Mouse (Mus musculus) forebrain, embryonic 14.5 days (tissue): ENCODE data around the gene Rbm18. TPM values are rescaled to one million over a fixed set of nuclear protein-coding genes. Genes with fewer than 3 reads are reported as not detected.

Source experiments
- ATAC-seq: fragments of 200-750 bp; cut with Nextera tagmentation; 2 replicates; pipeline ENCODE4 v1.8.0; 2017; ENCODE audit warnings: mild to moderate bottlenecking, moderate library complexity
- DNase-seq: peaks from one replicate; pipeline ENCODE4 v3.0.0-alpha.2; 2015; ENCODE audit warnings: low spot score
- H3K27ac ChIP-seq: fragments of 300-500 bp; sonication (generic); 2 replicates; pipeline ENCODE4 v1.5.1; 2014; ENCODE audit warnings: low read depth, mild to moderate bottlenecking, control low read depth, low read length, moderate library complexity
- H3K27me3 ChIP-seq: fragments of 300-500 bp; sonication (generic); replicated peaks from 2 replicates; pipeline ENCODE4 v1.6.1; 2014; ENCODE audit warnings: low read length, control low read depth, mixed read lengths; ENCODE audit not compliant: control insufficient read depth, insufficient read depth
- H3K36me3 ChIP-seq: fragments of 300-500 bp; sonication (generic); 2 replicates; pipeline ENCODE4 v1.6.1; 2014; ENCODE audit warnings: low read length, control low read depth; ENCODE audit not compliant: control insufficient read depth, insufficient read depth
- H3K4me1 ChIP-seq: fragments of 300-500 bp; sonication (generic); 2 replicates; pipeline ENCODE4 v1.6.1; 2014; ENCODE audit warnings: antibody characterized with exemption, low read length, control low read depth; ENCODE audit not compliant: control insufficient read depth, insufficient read depth
- H3K4me2 ChIP-seq: fragments of 300-500 bp; sonication (generic); 2 replicates; pipeline ENCODE4 v1.6.1; 2014; ENCODE audit warnings: mild to moderate bottlenecking, control low read depth, low read length
- H3K4me3 ChIP-seq: fragments of 300-500 bp; sonication (generic); 2 replicates; pipeline ENCODE4 v1.5.1; 2014; ENCODE audit warnings: low read depth, low read length, control low read depth
- H3K9ac ChIP-seq: fragments of 300-500 bp; sonication (generic); 2 replicates; pipeline ENCODE4 v1.6.1; 2014; ENCODE audit warnings: mild to moderate bottlenecking, low read length, control low read depth, moderate library complexity
- H3K9me3 ChIP-seq: fragments of 300-500 bp; sonication (generic); replicated peaks from 2 replicates; pipeline ENCODE4 v1.6.1; 2016; ENCODE audit warnings: low read length, control low read depth, mixed read lengths; ENCODE audit not compliant: control insufficient read depth
- WGBS: fragments of 180-500 bp; shearing (Covaris S2); extraction: QIAGEN DNeasy Blood & Tissue Kit; methylation state at CpG from one replicate; pipeline ENCODE4 v1.1.7; 2014; 5-methylcytosine and 5-hydroxymethylcytosine counted together
- polyA plus RNA-seq: library from polyadenylated mRNA; unstranded; fragments of >200 nt; fragmentation: Nextera tagmentation; extraction: Ambion mirVana; gene quantifications from 2 replicates; pipeline ENCODE4 v1.2.1, GENCODE M21; 2014

The Rbm18 gene
- polyA plus RNA-seq, 1 experiment from 2014 or later = 166 TPM

DNA sequence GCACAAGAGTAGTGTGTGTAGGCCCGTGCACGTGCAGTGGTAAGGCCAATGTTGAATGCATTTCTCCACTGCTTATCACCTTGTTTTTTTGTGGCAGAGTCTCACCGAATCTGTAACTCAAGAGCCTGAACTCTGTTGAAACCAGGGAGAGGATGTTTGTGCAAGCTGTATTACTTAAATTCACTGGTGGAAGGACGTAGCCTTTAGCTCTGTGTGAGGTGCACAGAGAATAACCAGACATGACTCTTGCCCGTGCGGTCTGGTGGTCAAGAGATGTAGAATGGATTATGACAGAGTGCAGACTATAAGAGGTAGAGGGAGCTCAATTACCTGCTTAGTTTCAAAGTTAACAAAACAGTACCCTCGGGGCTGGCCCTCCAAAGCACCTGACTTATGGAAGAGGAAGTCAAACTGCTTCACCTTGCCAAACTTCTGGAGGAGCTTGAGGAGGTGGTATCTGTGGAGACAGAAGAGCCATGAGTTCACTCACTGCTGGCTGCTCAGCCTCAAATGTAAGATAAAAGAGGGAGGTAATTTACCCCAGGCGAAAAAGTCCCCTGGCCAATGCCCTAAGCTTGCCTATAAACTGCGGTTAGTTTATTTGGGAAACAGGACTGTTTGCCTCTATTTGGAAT lies 9.7 kb downstream of the Rbm18 start:
- Histone ChIP-seq H3K4me3 (no peak overlapping the region), H3K9me3 (no peaks in the 10 kb centered on the region), H3K27ac (no peak overlapping the region), H3K4me2 (no peak overlapping the region), H3K27me3 (no peaks in the 10 kb centered on the region), H3K36me3 (peaks cover 81% of the 10 kb centered on the region), H3K4me1 (no peaks in the 10 kb centered on the region), H3K9ac (no peak overlapping the region)
- ATAC-seq = no peak
- no peak for DNase-seq
- 95% methylated on average over 9 of the region's 9 CpGs for WGBS

DNA sequence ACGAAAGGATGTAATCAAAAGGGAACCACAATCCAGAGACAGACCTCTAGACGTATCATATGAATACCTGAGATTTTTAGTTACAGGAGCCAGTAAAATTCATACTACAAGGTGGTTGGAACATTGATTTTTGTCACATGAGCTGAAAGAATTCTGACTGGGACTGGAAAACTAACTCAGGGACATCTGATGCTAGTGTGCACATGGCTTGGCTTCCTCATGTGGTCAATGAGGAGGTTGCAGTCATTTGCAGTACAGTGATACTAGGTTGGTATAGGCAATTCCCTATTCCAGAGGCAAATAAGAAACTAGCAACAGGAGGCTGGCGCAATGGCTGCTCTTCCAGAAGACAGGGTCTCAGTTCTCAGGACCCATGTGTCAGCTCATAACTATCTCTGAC lies 23.9 kb downstream of the Rbm18 start:
- ATAC-seq (no peak), DNase-seq (no peak)
- no peak overlapping the region for H3K4me2 ChIP-seq
- H3K36me3 ChIP-seq = peaks cover 23% of the 10 kb centered on the region
- WGBS = 82% methylated on average over 3 of the region's 3 CpGs
- no peak overlapping the region for H3K9ac ChIP-seq
- no peaks in the 10 kb centered on the region for H3K9me3 ChIP-seq
- no peak overlapping the region for H3K27ac ChIP-seq
- H3K4me3 ChIP-seq = no peak overlapping the region
- no peaks in the 10 kb centered on the region for H3K4me1 ChIP-seq
- peaks cover 20% of the 10 kb centered on the region for H3K27me3 ChIP-seq

- H3K27ac ChIP-seq = no peak overlapping the region
- ATAC-seq = no peak
- no peak overlapping the region for H3K9ac ChIP-seq
- H3K4me3 ChIP-seq = no peak overlapping the region
- H3K4me2 ChIP-seq = no peak overlapping the region
- peaks cover 57% of the 10 kb centered on the region for H3K27me3 ChIP-seq
- WGBS = 9% methylated on average over 7 of the region's 7 CpGs
- DNase-seq = no peak
- no peaks in the 10 kb centered on the region for H3K9me3 ChIP-seq
- no peaks in the 10 kb centered on the region for H3K36me3 ChIP-seq
- peaks cover 5% of the 10 kb centered on the region; the same call in 1 of the 2 replicates for H3K4me1 ChIP-seq
Measured at GRCm38 (mm10) chr2:36108615-36109014, 28.0 kb downstream of the Rbm18 start.

DNA sequence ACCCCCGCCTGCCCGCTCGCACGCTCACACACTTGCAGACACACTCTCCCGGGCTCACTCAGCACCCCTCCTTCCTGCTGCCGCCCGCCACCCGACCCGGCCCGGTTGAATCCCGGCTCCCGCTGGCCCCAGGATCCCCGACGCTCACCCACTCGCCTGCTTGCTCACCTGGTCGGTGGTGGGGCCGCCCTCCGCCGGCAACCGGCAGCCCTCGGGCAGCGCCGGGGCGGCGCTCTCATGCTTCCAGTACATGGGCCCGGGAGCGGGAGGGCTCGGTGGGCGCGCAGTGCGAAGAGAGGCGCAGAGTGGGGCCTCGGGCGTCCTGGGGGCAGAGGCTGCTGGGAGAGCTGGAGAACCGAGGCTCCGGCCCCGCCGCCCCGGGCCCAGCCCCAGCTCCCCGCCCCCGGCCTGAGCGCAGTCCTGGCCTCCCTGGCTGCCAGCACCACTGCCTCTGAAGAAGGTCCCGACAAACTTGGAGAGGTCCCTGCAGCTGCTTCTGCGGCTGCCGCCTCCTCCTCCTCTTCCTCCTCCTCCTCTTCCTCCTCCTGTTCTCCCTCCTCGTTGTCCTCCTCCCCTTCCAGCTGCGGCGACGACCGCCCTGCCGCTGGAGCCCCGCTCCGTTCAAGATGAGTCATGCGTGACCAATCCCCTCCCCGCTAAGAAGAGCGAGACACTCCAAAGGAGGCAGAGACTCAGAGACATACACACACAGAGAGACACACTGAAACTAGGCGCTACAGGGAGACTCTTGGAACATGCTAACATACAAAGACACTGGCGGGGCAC lies 31.4 kb downstream of the Rbm18 start, which contains the start of gene Lhx6:
Gene Lhx6 (minus strand): TSS at position 453 of the 786 bp plus-strand sequence.
- peak; percentile 47 for ATAC-seq
- Histone ChIP-seq H3K9me3 (no peaks in the 10 kb centered on the region), H3K36me3 (no peaks in the 10 kb centered on the region), H3K27me3 (peaks cover 79% of the 10 kb centered on the region), H3K9ac (peak within 1 kb of the TSS; percentile 64), H3K27ac (peak within 1 kb of the TSS; percentile 91), H3K4me1 (peaks cover 5% of the 10 kb centered on the region; the same call in 1 of the 2 replicates), H3K4me3 (peak within 1 kb of the TSS; percentile 36), H3K4me2 (peak within 1 kb of the TSS; percentile 52)
- DNase-seq = no peak
- WGBS = under 1% methylated on average over 43 of the region's 58 CpGs

- ATAC-seq = peak; percentile 64
- DNase-seq = peak; percentile 56
- H3K4me2 ChIP-seq = peak overlapping the region; percentile 52
- no peaks in the 10 kb centered on the region for H3K36me3 ChIP-seq
- peaks cover 5% of the 10 kb centered on the region; the same call in 1 of the 2 replicates for H3K4me1 ChIP-seq
- peak overlapping the region; percentile 64 for H3K9ac ChIP-seq
- H3K27ac ChIP-seq = peak overlapping the region; percentile 91
- H3K27me3 ChIP-seq = peaks cover 80% of the 10 kb centered on the region
- H3K9me3 ChIP-seq = no peaks in the 10 kb centered on the region
- peak overlapping the region; percentile 36 for H3K4me3 ChIP-seq
- 0% methylated on average over 31 of the region's 32 CpGs for whole genome bisulfite sequencing
Measured at GRCm38 (mm10) chr2:36104436-36104955, 32.1 kb downstream of the Rbm18 start.

DNA sequence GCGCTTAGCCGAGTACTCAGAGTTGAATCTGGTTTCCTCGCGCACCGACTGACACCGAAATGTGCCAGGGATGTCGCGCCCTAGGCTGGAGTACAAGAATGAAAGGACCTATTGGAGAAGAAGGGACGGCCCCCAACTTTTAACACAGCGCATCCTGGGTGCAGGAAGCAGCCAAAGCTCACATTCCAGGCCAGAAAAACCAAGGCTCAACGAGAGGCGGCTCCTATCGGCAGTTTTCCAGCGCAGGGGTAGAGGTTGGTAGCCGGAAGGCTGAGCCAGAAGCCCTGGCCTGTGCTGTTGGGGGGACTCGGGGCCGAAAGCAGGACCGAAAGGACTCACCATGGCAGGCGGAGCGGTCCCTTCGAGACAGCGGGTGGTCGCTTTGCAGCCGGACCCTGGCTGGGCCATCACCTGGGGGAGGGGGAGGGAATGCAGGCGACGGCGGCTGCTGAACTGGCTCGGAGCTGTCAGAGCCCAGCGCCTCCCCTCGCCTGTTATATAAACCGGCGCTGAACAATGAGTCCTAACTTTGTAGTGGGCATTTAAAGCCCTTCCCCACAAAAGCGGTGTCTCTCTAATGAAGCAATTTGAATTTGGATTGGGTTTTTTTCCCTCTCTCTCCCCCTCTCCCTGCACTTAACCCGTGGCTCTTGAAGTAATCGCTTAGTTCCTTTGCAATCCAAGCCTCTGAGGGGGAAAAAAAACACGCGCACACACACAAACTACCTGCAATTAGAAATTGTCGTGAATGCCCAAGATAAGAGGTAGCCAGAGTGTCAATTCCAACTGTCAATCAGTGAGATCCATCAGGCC lies 32.8 kb downstream of the Rbm18 start:
- Histone ChIP-seq H3K9me3 (no peaks in the 10 kb centered on the region), H3K36me3 (no peaks in the 10 kb centered on the region), H3K4me3 (peak overlapping the region; percentile 36), H3K9ac (peak overlapping the region; percentile 64), H3K4me1 (peaks cover 5% of the 10 kb centered on the region; the same call in 1 of the 2 replicates), H3K4me2 (peak overlapping the region; percentile 52), H3K27me3 (peaks cover 82% of the 10 kb centered on the region), H3K27ac (peak overlapping the region; percentile 91)
- ATAC-seq (peak; percentile 56), DNase-seq (peak; percentile 69)
- WGBS = under 1% methylated on average over 38 of the region's 38 CpGs

DNA sequence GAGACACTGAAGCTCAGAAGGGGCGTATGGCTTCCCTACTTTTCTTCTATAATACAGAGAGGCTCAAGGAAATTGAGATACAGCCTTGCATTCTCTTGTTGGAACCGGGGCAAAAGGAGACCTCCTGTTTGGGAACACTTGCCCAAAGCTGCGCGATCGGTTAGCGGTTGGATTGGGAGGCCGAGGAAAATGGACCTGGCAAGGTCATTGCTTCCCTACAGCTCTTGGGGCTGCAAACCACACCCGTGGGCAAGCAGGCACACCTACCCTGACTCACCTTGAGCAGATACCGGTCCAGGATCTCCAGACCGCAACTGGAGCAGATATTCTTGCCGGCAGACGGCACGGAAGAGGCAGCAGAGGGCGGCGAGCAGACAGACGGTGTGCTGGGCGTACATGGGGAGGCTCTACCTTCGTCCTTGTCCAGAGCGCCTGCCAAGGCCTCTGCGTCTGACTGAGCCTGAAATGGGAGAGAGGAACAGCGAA lies 33.5 kb downstream of the Rbm18 start:
- DNase-seq (no peak), ATAC-seq (no peak)
- Histone ChIP-seq H3K27me3 (peaks cover 88% of the 10 kb centered on the region), H3K9me3 (no peaks in the 10 kb centered on the region), H3K27ac (peak overlapping the region; percentile 91), H3K36me3 (no peaks in the 10 kb centered on the region), H3K4me1 (peaks cover 5% of the 10 kb centered on the region; the same call in 1 of the 2 replicates), H3K9ac (peak overlapping the region; percentile 64), H3K4me3 (peak overlapping the region; percentile 36), H3K4me2 (peak overlapping the region; percentile 52)
- 2% methylated on average over 21 of the region's 21 CpGs for WGBS

DNA sequence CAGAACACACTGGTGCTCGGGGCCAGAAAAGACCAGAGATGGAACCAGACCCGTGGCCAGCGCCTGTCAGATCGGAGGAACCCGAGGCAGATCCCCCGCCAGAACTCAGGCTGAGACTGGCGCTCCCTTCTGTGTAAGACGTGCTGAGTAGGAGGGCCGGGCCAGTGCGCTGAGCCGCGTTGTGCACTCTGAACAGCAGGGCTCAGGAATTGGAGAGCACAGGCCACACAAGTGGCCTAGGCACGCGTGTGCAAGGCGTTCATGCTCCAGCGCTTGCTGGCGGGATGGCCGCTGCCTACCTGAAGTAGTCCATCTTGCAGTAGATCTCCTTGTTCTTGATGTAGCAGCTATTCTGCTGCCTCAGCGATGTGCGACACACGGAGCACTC lies 34.0 kb downstream of the Rbm18 start:
- no peak for ATAC-seq
- Histone ChIP-seq H3K4me3 (peak overlapping the region; percentile 36), H3K4me2 (peak overlapping the region; percentile 52), H3K9me3 (no peaks in the 10 kb centered on the region), H3K27me3 (peaks cover 90% of the 10 kb centered on the region), H3K4me1 (peaks cover 5% of the 10 kb centered on the region; the same call in 1 of the 2 replicates), H3K9ac (peak overlapping the region; percentile 64), H3K36me3 (no peaks in the 10 kb centered on the region), H3K27ac (peak overlapping the region; percentile 91)
- peak; percentile 43 for DNase-seq
- WGBS = under 1% methylated on average over 21 of the region's 21 CpGs
